Mouse (Mus musculus): ENCODE results near the gene Ccnb2. TPM values are rescaled to one million over a fixed set of nuclear protein-coding genes. Genes with fewer than 3 reads are reported as not detected.
"Not testable (repeated sequence)": the region's sequence is repeated elsewhere in the genome, so short reads cannot be mapped to it uniquely, and the experiment has no call there.

Ccnb2 gene
- polyA plus RNA-seq (2016; fragmentation: Nextera tagmentation; extraction: Ambion mirVana): 169 and 172 TPM in 2 replicates

DNA sequence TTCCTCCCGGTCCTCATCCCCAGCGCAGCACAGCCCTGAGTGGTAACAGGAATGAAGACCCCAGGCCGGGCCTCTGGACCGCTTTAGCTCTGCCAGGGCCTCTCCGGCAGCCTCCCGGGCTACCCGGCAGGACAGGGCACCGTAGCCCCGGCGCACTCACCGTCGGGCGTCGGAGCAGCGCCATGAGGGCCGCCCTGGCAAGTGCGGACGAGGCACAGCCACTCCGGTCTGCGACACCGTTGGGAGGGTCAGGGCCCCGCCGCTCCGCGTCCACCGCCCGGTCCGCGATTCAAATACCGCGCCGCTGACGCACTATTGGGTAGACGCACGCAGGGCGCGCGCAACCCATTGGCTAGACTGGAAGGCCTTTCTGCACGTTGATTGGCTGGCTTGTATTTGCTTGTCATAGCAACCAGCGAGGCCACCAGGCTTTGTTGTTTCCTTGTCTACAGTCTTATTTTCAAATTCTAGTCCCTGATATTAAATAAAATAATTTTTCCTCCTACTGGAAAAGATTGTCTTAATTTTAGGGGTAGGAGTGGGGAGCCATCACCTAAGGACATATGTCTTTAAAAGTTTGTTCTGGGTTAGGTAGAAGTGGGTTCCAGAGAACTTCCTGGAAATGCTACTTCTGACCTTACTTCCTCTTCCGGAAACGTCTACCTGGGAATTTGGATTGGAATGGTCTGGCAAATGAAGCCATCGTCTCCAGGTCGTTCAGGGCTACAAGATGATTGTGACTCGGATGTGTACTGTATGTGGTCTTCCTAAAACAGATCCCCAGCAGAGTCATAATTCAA is at the start of gene Ccnb2:
Gene Ccnb2 (minus strand): TSS at position 291 of the 800 bp plus-strand sequence.
- H3K9me3 ChIP-seq: no peaks in the 10 kb centered on the region
- peak within 1 kb of the TSS; percentile 96 for H3K4me2 ChIP-seq (replicated peaks)
- peaks cover 14% of the 10 kb centered on the region for H3K4me1 ChIP-seq
- peak within 1 kb of the TSS; percentile 60 for H3K27ac ChIP-seq (replicated peaks)
- ATAC-seq (ENCODE audit: low FRiP score, low read depth): peak; percentile 98
- H3K4me3 ChIP-seq: peak within 1 kb of the TSS; percentile 68
- H3K36me3 ChIP-seq: peaks cover 41% of the 10 kb centered on the region
- peak within 1 kb of the TSS; percentile 71 for H3K9ac ChIP-seq (replicated peaks)
- no peaks in the 10 kb centered on the region for H3K27me3 ChIP-seq
- WGBS: 3% methylated on average over 45 of the region's 45 CpGs

- H3K4me2 ChIP-seq (replicated peaks); H3K9me3 ChIP-seq; H3K4me3 ChIP-seq; H3K27me3 ChIP-seq; ATAC-seq (ENCODE audit: low FRiP score, low read depth); H3K4me1 ChIP-seq; H3K27ac ChIP-seq (replicated peaks); H3K9ac ChIP-seq (replicated peaks): not testable (repeated sequence)
- WGBS: 98% methylated on average over 13 of the region's 13 CpGs
- H3K36me3 ChIP-seq: peaks cover 12% of the 10 kb centered on the region
Measured at GRCm38 (mm10) chr9:70463091-70463490, 41.7 kb upstream of the Ccnb2 start.

DNA sequence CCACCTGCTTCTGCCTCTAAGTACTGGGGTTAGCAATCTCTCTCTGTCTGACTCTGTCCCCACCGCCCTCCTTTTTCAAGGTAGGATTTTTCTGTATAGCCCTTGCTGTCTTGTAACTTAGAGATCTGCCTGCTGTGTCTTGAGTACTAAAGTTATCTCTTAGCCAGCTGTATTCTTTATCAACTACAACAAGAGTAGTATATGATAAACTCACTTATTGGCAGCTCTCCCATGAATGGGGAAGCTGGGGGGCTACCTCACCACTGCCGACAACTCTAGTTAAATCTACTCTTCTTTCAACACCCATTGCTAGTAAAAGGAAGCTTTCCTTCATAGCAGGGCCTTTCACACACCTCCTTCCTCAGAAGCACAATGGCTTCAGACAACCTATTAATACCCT is 31.0 kb upstream of the Ccnb2 start:
- Histone ChIP-seq H3K9me3 (no peaks in the 10 kb centered on the region), H3K4me3 (no peak overlapping the region), H3K36me3 (peaks cover 62% of the 10 kb centered on the region), H3K4me2 (replicated peaks) (no peak overlapping the region), H3K27ac (replicated peaks) (no peak overlapping the region), H3K4me1 (no peaks in the 10 kb centered on the region), H3K9ac (replicated peaks) (no peak overlapping the region), H3K27me3 (no peaks in the 10 kb centered on the region)
- no peak for ATAC-seq (ENCODE audit: low FRiP score, low read depth)
- WGBS: 95% methylated on average over 2 of the region's 2 CpGs

GRCm38 (mm10) chr9:70449072-70449471 is 27.7 kb upstream of the Ccnb2 start:
- Histone ChIP-seq H3K36me3 (peaks cover 42% of the 10 kb centered on the region), H3K4me1 (no peaks in the 10 kb centered on the region), H3K9ac (replicated peaks) (no peak overlapping the region), H3K9me3 (no peaks in the 10 kb centered on the region), H3K4me3 (no peak overlapping the region), H3K27ac (replicated peaks) (no peak overlapping the region), H3K27me3 (no peaks in the 10 kb centered on the region), H3K4me2 (replicated peaks) (no peak overlapping the region)
- ATAC-seq (ENCODE audit: low FRiP score, low read depth): no peak
- 94% methylated on average over 5 of the region's 5 CpGs for WGBS

- Histone ChIP-seq H3K4me3 (no peak overlapping the region), H3K4me2 (replicated peaks) (no peak overlapping the region), H3K9me3 (no peaks in the 10 kb centered on the region), H3K9ac (replicated peaks) (no peak overlapping the region), H3K27ac (replicated peaks) (no peak overlapping the region), H3K36me3 (peaks cover 66% of the 10 kb centered on the region), H3K27me3 (no peaks in the 10 kb centered on the region), H3K4me1 (no peaks in the 10 kb centered on the region)
- 94% methylated on average over 4 of the region's 4 CpGs for WGBS
- no peak for ATAC-seq (ENCODE audit: low FRiP score, low read depth)
Measured at GRCm38 (mm10) chr9:70439959-70440358, 18.6 kb upstream of the Ccnb2 start.

DNA sequence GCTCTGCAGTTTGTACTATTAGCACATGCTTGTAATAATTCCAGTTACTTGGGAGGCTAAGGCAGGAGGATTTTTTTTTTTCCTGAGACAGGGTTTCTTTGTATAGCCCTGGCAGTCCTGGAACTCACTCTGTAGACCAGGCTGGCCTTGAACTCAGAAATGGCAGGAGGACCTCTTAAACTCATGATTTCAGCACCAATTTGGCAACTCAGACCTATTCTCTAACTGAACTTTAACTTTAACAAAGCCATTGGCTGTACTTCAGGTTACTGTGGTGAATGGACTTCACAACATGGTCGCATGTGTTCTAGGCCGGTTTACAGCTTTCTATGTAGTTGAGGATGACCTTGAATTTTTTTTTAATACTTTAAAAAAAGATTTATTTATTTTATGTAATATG is 1.3 kb upstream of the Ccnb2 start:
- Histone ChIP-seq H3K4me2 (replicated peaks) (no peak overlapping the region), H3K4me3 (no peak overlapping the region), H3K9me3 (no peaks in the 10 kb centered on the region), H3K36me3 (peaks cover 43% of the 10 kb centered on the region), H3K4me1 (peaks cover 14% of the 10 kb centered on the region), H3K27ac (replicated peaks) (no peak overlapping the region), H3K27me3 (no peaks in the 10 kb centered on the region), H3K9ac (replicated peaks) (no peak overlapping the region)
- 97% methylated on average over 2 of the region's 2 CpGs for WGBS
- no peak for ATAC-seq (ENCODE audit: low FRiP score, low read depth)

DNA sequence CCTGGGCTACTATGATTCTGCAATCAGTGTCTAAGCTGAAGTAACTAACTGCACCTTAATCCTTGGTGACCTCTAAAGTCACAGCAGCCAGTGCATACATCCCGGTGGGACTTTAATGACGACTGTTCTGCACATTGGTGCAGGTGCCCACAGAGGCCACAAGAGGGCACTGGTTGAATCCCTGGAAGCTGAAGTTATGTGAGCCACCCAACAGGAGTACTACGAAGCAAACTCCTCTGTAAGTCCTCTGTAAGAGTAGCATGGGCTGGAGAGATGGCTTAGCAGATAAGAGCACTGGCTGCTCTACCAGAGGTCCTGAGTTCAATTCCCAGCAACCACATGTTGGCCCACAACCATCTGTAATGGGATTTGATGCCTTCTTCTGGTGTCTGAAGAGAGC is 4.9 kb downstream of the Ccnb2 start:
- H3K9me3 ChIP-seq: no peaks in the 10 kb centered on the region
- no peak for ATAC-seq (ENCODE audit: low FRiP score, low read depth)
- peaks cover 11% of the 10 kb centered on the region for H3K4me1 ChIP-seq
- WGBS: 82% methylated on average over 3 of the region's 3 CpGs
- H3K36me3 ChIP-seq: peaks cover 68% of the 10 kb centered on the region
- no peak overlapping the region for H3K4me3 ChIP-seq
- H3K27me3 ChIP-seq: no peaks in the 10 kb centered on the region
- no peak overlapping the region for H3K4me2 ChIP-seq (replicated peaks)
- H3K27ac ChIP-seq (replicated peaks): no peak overlapping the region
- no peak overlapping the region for H3K9ac ChIP-seq (replicated peaks)

DNA sequence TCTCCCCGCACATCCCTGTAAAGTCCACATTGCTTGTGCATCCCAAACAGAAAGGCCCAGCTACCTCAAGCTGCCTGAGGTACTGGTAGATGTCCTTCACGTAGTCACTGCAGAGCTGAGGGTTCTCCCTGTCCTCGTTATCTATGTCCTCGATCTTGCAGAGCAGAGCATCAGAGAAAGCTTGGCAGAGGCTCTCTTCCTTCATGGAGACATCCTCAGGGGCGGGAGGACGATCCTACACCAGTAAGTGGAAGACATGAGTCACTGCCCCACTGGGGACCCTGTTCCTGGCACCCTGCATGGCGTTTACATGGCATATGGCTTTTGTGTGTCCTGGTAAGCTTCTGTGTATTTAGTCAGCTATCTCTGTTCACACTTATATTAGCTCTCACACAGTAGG is 8.3 kb downstream of the Ccnb2 start:
- Histone ChIP-seq H3K9me3 (no peaks in the 10 kb centered on the region), H3K27me3 (no peaks in the 10 kb centered on the region), H3K4me3 (no peak overlapping the region), H3K4me2 (replicated peaks) (no peak overlapping the region), H3K9ac (replicated peaks) (no peak overlapping the region), H3K36me3 (peaks cover 93% of the 10 kb centered on the region), H3K27ac (replicated peaks) (no peak overlapping the region), H3K4me1 (no peaks in the 10 kb centered on the region)
- ATAC-seq (ENCODE audit: low FRiP score, low read depth): no peak
- 93% methylated on average over 7 of the region's 7 CpGs for WGBS

DNA sequence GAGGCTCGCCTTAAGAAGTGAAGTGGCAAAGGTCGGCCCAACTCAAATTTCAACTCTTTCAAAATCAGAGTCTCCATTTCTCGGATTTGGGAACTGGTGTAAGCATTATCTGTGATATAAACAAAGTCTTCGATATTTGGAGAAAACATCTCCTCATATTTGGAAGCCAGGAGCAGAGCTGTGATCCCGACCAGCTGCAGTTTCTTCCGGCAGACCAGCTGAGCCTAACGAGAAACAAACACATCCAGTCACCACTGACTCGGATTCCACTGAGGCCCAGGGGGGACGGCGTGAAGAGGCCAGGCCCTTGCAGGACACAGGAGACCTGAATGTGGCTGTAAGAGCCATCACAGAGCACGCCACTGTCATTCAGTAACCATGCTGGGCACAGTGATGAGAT is 10.7 kb downstream of the Ccnb2 start:
- WGBS: 81% methylated on average over 11 of the region's 11 CpGs

DNA sequence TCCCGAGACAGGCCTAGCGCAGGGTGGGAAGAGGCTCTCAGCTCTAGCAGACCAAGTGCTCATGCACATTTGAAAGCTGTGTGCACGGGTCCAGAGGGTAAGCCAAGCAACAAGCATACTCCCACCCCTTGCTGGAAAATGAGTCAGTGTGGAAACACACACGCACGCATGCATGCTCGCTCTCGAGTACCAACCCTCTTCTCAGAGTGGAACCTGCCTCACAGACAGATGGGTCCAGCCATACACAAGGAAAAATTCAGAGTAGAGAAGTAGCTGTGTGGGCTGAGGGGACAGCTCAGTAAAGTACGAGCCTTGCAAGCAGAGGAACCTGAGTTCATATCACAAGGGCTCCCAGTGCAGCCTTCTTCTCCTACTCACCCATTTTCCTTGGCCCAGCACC is 11.6 kb downstream of the Ccnb2 start:
- Histone ChIP-seq H3K4me1 (no peaks in the 10 kb centered on the region), H3K36me3 (peaks cover 84% of the 10 kb centered on the region), H3K4me2 (replicated peaks) (no peak overlapping the region), H3K9ac (replicated peaks) (no peak overlapping the region), H3K9me3 (no peaks in the 10 kb centered on the region), H3K27ac (replicated peaks) (no peak overlapping the region), H3K27me3 (no peaks in the 10 kb centered on the region), H3K4me3 (no peak overlapping the region)
- 93% methylated on average over 8 of the region's 8 CpGs for WGBS
- no peak for ATAC-seq (ENCODE audit: low FRiP score, low read depth)

More for the DNA sequence above, 10.7 kb downstream of the Ccnb2 start:
- ATAC-seq (ENCODE audit: low FRiP score, low read depth): no peak
- no peak overlapping the region for H3K27ac ChIP-seq (replicated peaks)
- H3K9me3 ChIP-seq: no peaks in the 10 kb centered on the region
- no peaks in the 10 kb centered on the region for H3K4me1 ChIP-seq
- H3K9ac ChIP-seq (replicated peaks): no peak overlapping the region
- H3K4me2 ChIP-seq (replicated peaks): no peak overlapping the region
- no peak overlapping the region for H3K4me3 ChIP-seq
- peaks cover 92% of the 10 kb centered on the region for H3K36me3 ChIP-seq
- H3K27me3 ChIP-seq: no peaks in the 10 kb centered on the region

- no peaks in the 10 kb centered on the region for H3K4me1 ChIP-seq
- no peak overlapping the region for H3K27ac ChIP-seq (replicated peaks)
- H3K4me2 ChIP-seq (replicated peaks): no peak overlapping the region
- WGBS: 94% methylated on average over 3 of the region's 3 CpGs
- no peaks in the 10 kb centered on the region for H3K27me3 ChIP-seq
- no peak overlapping the region for H3K4me3 ChIP-seq
- no peaks in the 10 kb centered on the region for H3K9me3 ChIP-seq
- no peak for ATAC-seq (ENCODE audit: low FRiP score, low read depth)
- H3K36me3 ChIP-seq: peaks cover 75% of the 10 kb centered on the region
- no peak overlapping the region for H3K9ac ChIP-seq (replicated peaks)
Measured at GRCm38 (mm10) chr9:70408791-70409190, 12.6 kb downstream of the Ccnb2 start.

GRCm38 (mm10) chr9:70406596-70406995 is 14.8 kb downstream of the Ccnb2 start:
- no peak overlapping the region for H3K4me2 ChIP-seq (replicated peaks)
- no peak overlapping the region for H3K27ac ChIP-seq (replicated peaks)
- ATAC-seq (ENCODE audit: low FRiP score, low read depth): no peak
- 94% methylated on average over 3 of the region's 3 CpGs for WGBS
- H3K4me1 ChIP-seq: no peaks in the 10 kb centered on the region
- H3K9me3 ChIP-seq: no peaks in the 10 kb centered on the region
- H3K4me3 ChIP-seq: no peak overlapping the region
- no peak overlapping the region for H3K9ac ChIP-seq (replicated peaks)
- H3K27me3 ChIP-seq: no peaks in the 10 kb centered on the region
- H3K36me3 ChIP-seq: peaks cover 54% of the 10 kb centered on the region

Data from midbrain, embryonic 12.5 days (tissue).